Mouse (Mus musculus) hindbrain, embryonic 13.5 days (tissue): Measurements from ENCODE around the gene Clptm1l. TPM values are rescaled to one million over a fixed set of nuclear protein-coding genes. Genes with fewer than 3 reads are reported as not detected.

Source experiments
- ATAC-seq: fragments of 200-750 bp; cut with Nextera tagmentation; 2 replicates; pipeline ENCODE4 v1.8.0; 2017; ENCODE audit warnings: moderate TSS enrichment; ENCODE audit not compliant: low FRiP score
- H3K27ac ChIP-seq: fragments of 300-500 bp; sonication (generic); 2 replicates; pipeline ENCODE4 v1.5.1; 2015; ENCODE audit warnings: inconsistent platforms, mild to moderate bottlenecking, moderate library complexity
- H3K27me3 ChIP-seq: fragments of 300-500 bp; sonication (generic); 2 replicates; pipeline ENCODE4 v1.6.1; 2015; ENCODE audit warnings: mild to moderate bottlenecking, inconsistent platforms
- H3K36me3 ChIP-seq: fragments of 300-500 bp; sonication (generic); 2 replicates; pipeline ENCODE4 v1.6.1; 2015; ENCODE audit warnings: mild to moderate bottlenecking, inconsistent platforms
- H3K4me1 ChIP-seq: fragments of 300-500 bp; sonication (generic); replicated peaks from 2 replicates; pipeline ENCODE4 v1.6.1; 2015; ENCODE audit warnings: inconsistent platforms
- H3K4me2 ChIP-seq: fragments of 300-500 bp; sonication (generic); 2 replicates; pipeline ENCODE4 v1.6.1; 2015; ENCODE audit warnings: inconsistent platforms, mild to moderate bottlenecking, moderate library complexity
- H3K4me3 ChIP-seq: fragments of 300-500 bp; sonication (generic); 2 replicates; pipeline ENCODE4 v1.5.1; 2015; ENCODE audit warnings: mild to moderate bottlenecking, inconsistent platforms
- H3K9ac ChIP-seq: fragments of 300-500 bp; sonication (generic); 2 replicates; pipeline ENCODE4 v1.6.1; 2015; ENCODE audit warnings: mild to moderate bottlenecking, inconsistent platforms
- H3K9me3 ChIP-seq: fragments of 300-500 bp; sonication (generic); 2 replicates; pipeline ENCODE4 v1.6.1; 2016; ENCODE audit warnings: inconsistent platforms
- WGBS: fragments of 180-500 bp; shearing (Covaris S2); methylation state at CpG from one replicate; pipeline ENCODE4 v1.1.7; 2015; 5-methylcytosine and 5-hydroxymethylcytosine counted together
- polyA plus RNA-seq: library from polyadenylated mRNA; unstranded; fragments of >200 nt; fragmentation: Nextera tagmentation; extraction: Ambion mirVana; gene quantifications from 2 replicates; pipeline ENCODE4 v1.2.1, GENCODE M21; 2015

Clptm1l gene
- polyA plus RNA-seq, result 118 and 119 TPM in 2 replicates

DNA sequence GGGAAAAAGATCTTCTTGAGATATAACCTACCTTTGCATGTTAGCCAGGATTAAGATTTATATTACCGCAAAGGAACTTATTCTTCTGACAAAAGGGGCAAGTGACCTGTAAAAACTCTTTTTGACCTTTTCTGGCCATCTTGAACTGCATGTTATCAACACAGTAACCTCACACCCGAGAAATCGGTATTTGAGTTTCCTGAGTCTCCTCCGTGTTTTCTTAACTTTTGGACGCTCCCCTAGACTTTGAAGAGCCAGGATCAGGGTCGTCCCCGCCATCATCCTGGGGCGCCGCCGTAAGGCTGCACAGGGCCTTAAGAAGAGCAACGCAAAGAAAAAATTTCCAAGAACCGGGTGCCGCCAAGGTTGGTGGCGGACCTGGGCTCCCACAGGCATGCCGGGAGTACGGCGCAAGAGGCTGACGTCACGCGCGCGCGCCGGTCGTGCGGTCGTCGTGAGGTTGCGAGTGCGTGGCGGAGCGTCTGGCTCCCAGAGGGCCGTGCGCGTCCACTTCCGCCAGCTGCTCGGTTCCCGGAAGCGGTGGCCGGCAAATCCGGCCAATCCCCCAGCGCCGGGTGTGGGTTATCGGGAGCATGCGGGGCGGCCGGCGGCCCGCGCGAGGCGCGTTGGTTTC, at the start of gene Clptm1l:
Gene Clptm1l (plus strand): TSS at position 485 of the 634 bp plus-strand sequence.
- WGBS, result under 1% methylated on average over 53 of the region's 53 CpGs
- Histone ChIP-seq H3K9ac (peak within 1 kb of the TSS; percentile 93), H3K4me3 (peak within 1 kb of the TSS; percentile 84), H3K4me2 (peak within 1 kb of the TSS; percentile 93), H3K36me3 (peaks cover 32% of the 10 kb centered on the region), H3K27me3 (no peaks in the 10 kb centered on the region; the same call in 1 of the 2 replicates), H3K9me3 (no peaks in the 10 kb centered on the region), H3K4me1 (peaks cover 21% of the 10 kb centered on the region), H3K27ac (peak within 1 kb of the TSS; percentile 87)
- ATAC-seq, result peak; percentile 98

DNA sequence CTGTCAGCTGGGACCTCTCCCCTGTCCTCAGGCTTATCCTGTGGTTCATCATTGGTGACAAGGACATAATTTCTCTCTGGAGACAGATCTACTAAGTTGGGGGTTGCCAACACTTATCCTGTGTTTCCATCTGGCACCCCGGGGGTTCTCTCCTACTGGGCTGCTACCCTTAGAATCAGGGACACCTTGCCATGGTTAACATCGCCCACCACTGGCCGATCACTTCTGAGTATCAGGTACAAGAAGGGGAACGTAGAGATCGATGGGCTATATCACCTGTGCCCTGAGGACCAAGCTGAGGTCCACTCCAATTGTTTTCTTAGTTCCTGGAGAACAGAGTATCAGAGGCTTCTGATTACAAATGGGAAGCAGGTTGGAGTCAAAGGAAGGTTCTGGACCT, 39.6 kb upstream of the Clptm1l start:
- Histone ChIP-seq H3K36me3 (no peaks in the 10 kb centered on the region), H3K9me3 (no peaks in the 10 kb centered on the region), H3K9ac (no peak overlapping the region), H3K4me3 (no peak overlapping the region), H3K4me1 (no peaks in the 10 kb centered on the region), H3K4me2 (no peak overlapping the region), H3K27ac (no peak overlapping the region), H3K27me3 (no peaks in the 10 kb centered on the region)
- WGBS, result 93% methylated on average over 5 of the region's 5 CpGs
- ATAC-seq, result no peak

DNA sequence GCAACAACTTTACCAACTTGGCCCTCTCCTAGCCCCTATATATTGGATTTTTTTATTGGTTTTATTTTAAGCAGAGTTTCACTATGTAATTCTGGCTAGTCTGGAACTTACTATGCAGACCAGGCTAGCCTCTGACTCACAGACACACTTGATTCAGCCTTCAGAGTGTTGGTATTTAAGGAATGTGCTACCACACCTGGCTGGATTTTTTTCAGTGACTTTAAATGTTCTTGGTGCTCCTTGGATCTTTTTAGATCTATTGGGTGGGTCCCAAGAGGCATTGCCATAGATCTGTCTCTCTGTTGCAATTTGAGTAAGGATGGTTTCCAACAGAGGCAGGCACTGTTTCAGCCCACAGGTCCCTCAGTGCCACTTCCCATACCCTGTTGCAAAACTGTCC, 28.8 kb upstream of the Clptm1l start:
- H3K4me2 ChIP-seq, result no peak overlapping the region
- H3K27ac ChIP-seq, result no peak overlapping the region
- H3K36me3 ChIP-seq, result no peaks in the 10 kb centered on the region
- H3K9me3 ChIP-seq, result no peaks in the 10 kb centered on the region
- ATAC-seq, result no peak
- H3K9ac ChIP-seq, result no peak overlapping the region
- H3K27me3 ChIP-seq, result no peaks in the 10 kb centered on the region
- H3K4me1 ChIP-seq, result no peaks in the 10 kb centered on the region
- no peak overlapping the region for H3K4me3 ChIP-seq

DNA sequence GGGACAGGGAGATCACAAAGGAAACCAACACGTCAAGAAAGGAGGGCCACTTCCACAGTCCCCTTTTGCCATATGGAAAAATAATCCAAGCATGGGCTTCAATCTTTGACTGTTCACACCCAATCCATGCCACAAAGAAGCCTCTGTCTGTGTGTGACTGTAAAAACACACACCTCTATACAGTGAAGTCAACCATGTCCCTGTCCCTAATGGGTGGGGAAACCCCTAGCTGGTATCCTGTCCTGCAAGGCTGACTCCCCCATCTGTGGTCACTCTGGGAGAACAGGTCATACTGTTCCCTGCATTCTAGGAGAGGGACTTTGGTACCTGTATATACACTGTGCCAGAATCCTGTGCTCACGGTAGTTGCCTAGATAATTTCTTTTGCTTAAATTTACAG, 26.5 kb upstream of the Clptm1l start:
- Histone ChIP-seq H3K4me3 (no peak overlapping the region), H3K27ac (no peak overlapping the region), H3K4me2 (no peak overlapping the region), H3K9ac (no peak overlapping the region), H3K36me3 (no peaks in the 10 kb centered on the region), H3K9me3 (no peaks in the 10 kb centered on the region), H3K27me3 (no peaks in the 10 kb centered on the region), H3K4me1 (no peaks in the 10 kb centered on the region)
- 76% methylated on average over 2 of the region's 2 CpGs for WGBS
- no peak for ATAC-seq

DNA sequence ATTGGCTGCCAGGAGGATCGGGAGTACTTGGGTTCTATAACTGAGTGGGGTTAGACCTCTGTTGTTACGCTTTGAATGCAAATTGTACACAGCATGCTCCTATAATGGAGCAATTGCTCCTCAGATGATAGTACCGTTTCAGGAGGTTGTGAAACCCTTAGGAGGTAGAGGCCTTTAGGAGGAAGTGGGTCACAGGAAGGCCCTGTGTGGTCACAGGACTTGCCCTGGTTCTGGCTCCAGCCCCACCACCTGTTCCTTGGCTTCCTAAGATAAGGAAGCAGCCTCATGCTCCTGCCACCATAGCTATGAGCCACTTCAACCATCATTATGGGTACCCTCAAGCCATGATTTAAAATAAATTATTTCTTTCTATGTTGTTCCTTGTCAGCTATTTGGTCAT, 12.3 kb upstream of the Clptm1l start:
- 83% methylated on average over 3 of the region's 3 CpGs for WGBS
- no peaks in the 10 kb centered on the region for H3K4me1 ChIP-seq
- H3K4me3 ChIP-seq, result no peak overlapping the region
- H3K27ac ChIP-seq, result no peak overlapping the region
- no peak overlapping the region for H3K4me2 ChIP-seq
- H3K27me3 ChIP-seq, result peaks cover 29% of the 10 kb centered on the region
- ATAC-seq, result no peak
- H3K36me3 ChIP-seq, result no peaks in the 10 kb centered on the region
- no peaks in the 10 kb centered on the region for H3K9me3 ChIP-seq
- H3K9ac ChIP-seq, result no peak overlapping the region

DNA sequence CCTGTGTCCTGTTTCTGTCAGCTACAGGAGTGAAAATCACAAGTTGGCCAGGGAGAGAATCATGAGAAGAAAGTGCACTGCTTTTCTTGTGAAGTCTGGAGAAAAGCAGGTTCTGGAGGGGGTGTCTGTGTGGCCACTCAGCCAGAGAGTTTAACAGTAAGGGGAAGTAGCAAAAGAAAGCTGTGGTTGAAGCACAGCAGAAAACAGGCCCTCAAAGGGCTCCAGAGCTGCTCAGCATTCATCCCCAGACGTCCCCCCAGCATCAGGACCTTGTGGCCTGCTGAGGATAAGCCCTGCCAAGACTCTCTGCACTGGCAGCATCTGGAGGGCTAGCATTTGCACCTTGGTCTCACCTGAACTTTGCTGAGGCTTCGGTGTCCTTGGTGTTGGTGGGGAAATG, 11.3 kb upstream of the Clptm1l start:
- Histone ChIP-seq H3K9ac (no peak overlapping the region), H3K27ac (no peak overlapping the region), H3K27me3 (peaks cover 35% of the 10 kb centered on the region), H3K36me3 (no peaks in the 10 kb centered on the region), H3K4me1 (no peaks in the 10 kb centered on the region), H3K4me2 (no peak overlapping the region), H3K9me3 (no peaks in the 10 kb centered on the region), H3K4me3 (no peak overlapping the region)
- no peak for ATAC-seq
- 42% methylated on average over 2 of the region's 2 CpGs for WGBS

DNA sequence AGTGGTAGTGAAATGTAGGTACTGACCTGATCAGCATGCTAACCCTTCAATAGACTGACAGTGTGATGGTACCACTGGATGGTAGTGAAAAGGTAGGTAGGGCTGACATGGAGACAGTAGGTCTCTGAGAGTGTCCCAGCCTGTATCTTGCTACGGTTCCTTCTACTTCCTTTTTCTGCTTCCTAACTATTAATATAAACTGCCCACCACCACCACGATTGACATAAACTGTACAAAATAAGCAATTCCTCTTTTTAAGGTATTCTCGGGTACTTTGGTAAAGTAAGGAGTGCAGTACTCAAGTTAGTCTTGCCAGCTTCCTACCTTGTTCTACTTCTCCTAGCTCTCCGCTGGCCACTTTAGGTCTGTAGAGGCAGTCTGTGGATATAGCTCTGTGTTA, 7.5 kb upstream of the Clptm1l start:
- 84% methylated on average over 4 of the region's 4 CpGs for WGBS
- Histone ChIP-seq H3K9ac (no peak overlapping the region), H3K4me1 (no peaks in the 10 kb centered on the region), H3K36me3 (no peaks in the 10 kb centered on the region), H3K4me2 (no peak overlapping the region), H3K27me3 (peaks cover 34% of the 10 kb centered on the region), H3K27ac (no peak overlapping the region), H3K4me3 (no peak overlapping the region), H3K9me3 (no peaks in the 10 kb centered on the region)
- no peak for ATAC-seq

DNA sequence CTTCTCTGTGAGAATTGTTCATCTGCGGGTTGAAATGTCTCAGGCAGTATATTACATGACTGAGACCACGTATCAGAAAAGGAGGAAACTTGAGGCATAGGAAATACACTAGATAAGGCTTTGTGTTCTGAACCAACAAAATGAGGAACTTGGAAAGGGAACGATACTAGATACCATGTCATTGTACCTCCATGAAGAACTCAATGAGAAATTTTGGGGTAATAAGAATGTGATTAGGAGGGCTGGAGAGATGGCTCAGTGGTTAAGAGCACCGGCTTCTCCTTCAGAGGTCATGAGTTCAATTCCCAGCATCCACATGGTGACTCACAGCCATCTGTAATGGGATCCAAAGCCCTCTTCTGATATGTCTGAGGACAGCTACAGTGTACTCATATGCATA, 3.6 kb upstream of the Clptm1l start:
- Histone ChIP-seq H3K9me3 (no peaks in the 10 kb centered on the region), H3K4me2 (no peak overlapping the region), H3K4me1 (peaks cover 15% of the 10 kb centered on the region), H3K4me3 (no peak overlapping the region), H3K36me3 (no peaks in the 10 kb centered on the region), H3K27ac (no peak overlapping the region), H3K27me3 (peaks cover 19% of the 10 kb centered on the region), H3K9ac (no peak overlapping the region)
- WGBS, result 84% methylated on average over 4 of the region's 4 CpGs
- ATAC-seq, result no peak

DNA sequence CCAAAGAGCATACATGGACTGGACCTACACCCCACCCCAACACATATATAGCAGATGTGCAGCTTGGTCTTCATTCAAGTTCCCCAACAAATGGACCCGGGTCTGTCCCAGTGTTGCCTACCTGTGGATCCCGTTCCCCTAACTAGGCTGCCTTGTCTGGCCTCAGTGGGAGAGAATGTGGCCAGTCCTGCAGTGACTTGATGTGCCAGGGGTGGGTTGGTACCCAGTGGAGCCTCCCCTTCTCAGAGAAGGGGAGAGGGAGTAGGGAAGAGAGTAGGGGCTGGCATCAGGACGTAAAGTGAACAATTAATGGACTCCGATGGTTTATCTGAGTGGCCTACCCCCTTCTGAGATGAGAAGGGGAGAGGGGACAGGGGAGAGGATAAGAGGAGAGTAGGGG, 760 bp upstream of the Clptm1l start:
- H3K4me1 ChIP-seq, result peaks cover 21% of the 10 kb centered on the region
- H3K27me3 ChIP-seq, result no peaks in the 10 kb centered on the region; the same call in 1 of the 2 replicates
- no peak overlapping the region for H3K27ac ChIP-seq
- ATAC-seq, result no peak
- H3K4me3 ChIP-seq, result peak overlapping the region; percentile 84
- H3K9ac ChIP-seq, result peak overlapping the region; percentile 93
- WGBS, result 52% methylated on average over 4 of the region's 4 CpGs
- no peaks in the 10 kb centered on the region for H3K9me3 ChIP-seq
- H3K4me2 ChIP-seq, result peak overlapping the region; percentile 93
- H3K36me3 ChIP-seq, result peaks cover 26% of the 10 kb centered on the region

DNA sequence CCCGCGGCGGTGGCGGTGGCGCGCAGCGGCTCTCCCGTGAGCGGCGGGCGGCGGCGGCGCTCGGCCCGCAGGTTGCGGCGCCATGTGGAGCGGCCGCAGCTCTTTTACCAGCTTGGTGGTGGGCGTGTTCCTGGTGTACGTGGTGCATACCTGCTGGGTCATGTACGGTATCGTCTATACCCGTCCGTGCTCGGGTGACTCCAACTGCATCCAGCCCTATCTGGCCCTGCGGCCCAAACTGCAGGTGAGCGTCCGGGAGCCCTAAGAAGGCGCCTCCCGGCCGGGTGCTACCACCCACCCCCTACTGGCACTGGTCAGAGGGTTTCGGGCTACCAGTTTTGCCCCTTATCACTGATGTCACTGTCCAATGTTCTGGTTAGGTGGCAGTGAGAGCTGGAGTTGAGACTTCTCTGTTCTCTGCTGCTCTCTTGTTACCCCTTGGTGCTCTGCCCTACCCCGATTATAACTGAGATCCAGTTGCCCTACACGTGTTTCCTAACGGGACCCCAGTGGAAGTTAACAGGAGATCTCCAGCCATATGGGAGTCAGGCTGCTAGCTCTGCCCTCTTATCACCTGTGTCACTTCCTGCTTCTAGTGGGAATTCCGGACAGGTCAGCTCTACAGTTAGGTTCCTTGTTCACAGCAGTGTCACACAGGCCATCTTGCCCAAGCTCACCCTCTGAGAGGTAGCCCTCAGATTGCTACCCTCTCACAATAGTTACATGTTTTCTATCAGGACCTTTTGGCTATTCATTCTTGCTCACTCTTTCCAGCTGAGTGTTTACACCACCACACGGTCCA, 551 bp downstream of the Clptm1l start:
- Histone ChIP-seq H3K27me3 (no peaks in the 10 kb centered on the region), H3K27ac (peak overlapping the region; percentile 87), H3K4me2 (peak overlapping the region; percentile 93), H3K9ac (peak overlapping the region; percentile 93), H3K4me1 (peaks cover 21% of the 10 kb centered on the region), H3K9me3 (no peaks in the 10 kb centered on the region), H3K4me3 (peak overlapping the region; percentile 84), H3K36me3 (peaks cover 39% of the 10 kb centered on the region)
- 5% methylated on average over 39 of the region's 39 CpGs for WGBS
- ATAC-seq, result peak; percentile 88

DNA sequence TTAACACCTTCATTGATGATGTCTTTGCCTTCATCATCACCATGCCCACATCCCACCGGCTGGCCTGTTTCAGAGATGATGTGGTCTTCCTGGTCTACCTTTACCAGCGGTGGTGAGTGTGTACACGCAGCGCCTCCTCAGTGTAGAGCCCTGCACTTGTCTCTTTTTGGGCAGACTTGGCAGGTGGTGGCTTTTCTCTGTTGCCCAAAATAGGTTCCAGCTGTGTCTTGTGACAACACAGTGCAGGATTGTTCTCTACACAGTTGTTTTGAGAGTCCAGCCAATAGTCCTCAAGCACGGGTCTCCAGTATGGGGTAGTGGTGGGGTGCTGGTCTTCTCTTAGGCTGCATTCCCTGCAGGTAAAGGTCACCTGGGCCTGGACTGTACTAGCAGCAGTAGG, 14.6 kb downstream of the Clptm1l start:
- no peak overlapping the region for H3K4me2 ChIP-seq
- H3K27ac ChIP-seq, result no peak overlapping the region
- H3K27me3 ChIP-seq, result no peaks in the 10 kb centered on the region
- H3K4me3 ChIP-seq, result no peak overlapping the region
- 96% methylated on average over 5 of the region's 5 CpGs for WGBS
- H3K9me3 ChIP-seq, result no peaks in the 10 kb centered on the region
- no peak overlapping the region for H3K9ac ChIP-seq
- no peak for ATAC-seq
- no peaks in the 10 kb centered on the region for H3K4me1 ChIP-seq
- peaks cover 94% of the 10 kb centered on the region for H3K36me3 ChIP-seq

DNA sequence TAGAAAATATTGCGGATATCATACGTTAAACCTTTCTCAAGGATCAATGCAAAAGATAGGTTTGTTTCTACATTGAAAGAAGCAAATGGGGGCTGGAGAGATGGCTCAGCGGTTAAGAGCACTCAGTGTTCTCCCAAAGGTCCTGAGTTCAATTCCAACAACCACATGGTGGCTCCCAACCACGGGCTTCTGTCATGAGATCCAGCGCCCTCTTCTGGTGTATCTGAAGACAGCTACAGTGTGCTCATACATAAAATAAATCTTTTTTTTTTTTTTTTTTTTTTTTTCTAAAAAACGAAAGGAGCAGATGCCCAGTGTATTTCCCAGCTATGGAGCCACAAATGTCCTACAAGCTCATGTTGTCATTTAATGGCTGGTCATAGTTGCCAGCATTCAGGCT, 16.8 kb downstream of the Clptm1l start:
- Histone ChIP-seq H3K4me2 (no peak overlapping the region), H3K36me3 (peaks cover 72% of the 10 kb centered on the region), H3K9me3 (no peaks in the 10 kb centered on the region), H3K27me3 (no peaks in the 10 kb centered on the region), H3K4me1 (no peaks in the 10 kb centered on the region), H3K27ac (no peak overlapping the region), H3K9ac (no peak overlapping the region), H3K4me3 (no peak overlapping the region)
- WGBS, result 66% methylated on average over 6 of the region's 6 CpGs
- no peak for ATAC-seq

DNA sequence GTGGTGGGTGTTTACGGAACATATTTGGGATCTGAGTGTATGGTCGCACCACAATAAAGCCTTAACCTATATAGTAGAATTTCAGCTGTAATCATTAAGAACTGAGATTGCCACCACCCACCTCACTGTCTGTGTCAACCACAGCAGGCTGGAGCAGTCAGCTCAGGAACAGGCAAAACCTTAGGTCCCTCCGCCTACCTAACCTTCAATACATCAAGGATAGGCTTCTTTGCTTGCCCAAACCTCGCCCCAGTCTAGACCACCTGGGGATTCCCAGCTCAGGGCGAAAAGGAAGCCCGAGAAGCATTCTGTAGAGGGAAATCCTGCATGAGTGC, 22.6 kb downstream of the Clptm1l start:
- H3K4me3 ChIP-seq, result peak overlapping the region; percentile 53
- H3K9me3 ChIP-seq, result no peaks in the 10 kb centered on the region
- H3K9ac ChIP-seq, result peak overlapping the region; percentile 81
- H3K36me3 ChIP-seq, result peaks cover 16% of the 10 kb centered on the region
- peaks cover 44% of the 10 kb centered on the region for H3K4me1 ChIP-seq
- no peaks in the 10 kb centered on the region for H3K27me3 ChIP-seq
- ATAC-seq, result peak; percentile 53
- 42% methylated on average over 6 of the region's 6 CpGs for WGBS
- no peak overlapping the region for H3K27ac ChIP-seq
- peak overlapping the region; percentile 91 for H3K4me2 ChIP-seq
